Mouse (Mus musculus): ENCODE measurements at regions not wholly inside any gene's neighbourhood (a gene's known extent, or its start where the extent isn't known, plus 50 kb on each side); places are given as distances from the start of the nearest gene placed in this dataset.

DNA sequence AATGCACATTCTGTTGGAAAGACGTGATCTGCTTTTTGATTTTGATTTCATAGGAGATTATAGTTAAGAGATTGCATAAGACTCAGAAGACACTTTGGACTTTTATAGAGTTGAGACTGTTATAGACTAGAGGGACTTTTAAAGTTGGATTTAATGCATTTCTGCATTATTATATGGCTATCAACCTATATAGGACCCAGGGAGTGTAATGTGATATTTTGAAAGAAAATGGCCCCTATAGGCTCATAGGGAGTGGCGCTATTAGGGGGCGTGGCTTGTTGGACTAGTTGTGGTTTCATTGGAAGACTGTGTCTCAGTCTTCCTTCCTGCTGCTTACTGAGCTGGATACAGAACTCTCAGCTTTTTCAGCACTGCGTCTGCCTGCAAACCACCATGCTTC, 186.9 kb upstream of the Igfbp7 start:
- DNase-seq, result no peak

DNA sequence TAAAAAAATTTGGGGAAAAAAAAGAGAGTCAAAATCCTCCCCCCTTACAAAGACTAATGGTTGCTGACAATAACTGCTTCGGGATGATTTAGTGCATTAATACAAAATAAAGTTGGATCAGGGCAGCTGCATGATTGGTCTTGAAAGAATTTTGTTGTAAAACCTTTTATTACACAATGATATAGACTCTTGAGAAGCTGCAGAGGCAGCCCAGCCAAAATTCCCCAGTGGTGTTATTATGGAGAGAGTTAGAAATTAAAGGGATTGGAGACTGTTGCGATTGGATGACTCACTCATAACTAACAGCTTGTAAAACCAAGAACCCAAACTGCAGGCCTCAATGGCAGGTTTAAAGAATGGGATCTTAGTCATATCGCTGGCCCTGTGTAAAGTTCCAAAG, 181.4 kb upstream of the Igfbp7 start:
- no peak for DNase-seq

DNA sequence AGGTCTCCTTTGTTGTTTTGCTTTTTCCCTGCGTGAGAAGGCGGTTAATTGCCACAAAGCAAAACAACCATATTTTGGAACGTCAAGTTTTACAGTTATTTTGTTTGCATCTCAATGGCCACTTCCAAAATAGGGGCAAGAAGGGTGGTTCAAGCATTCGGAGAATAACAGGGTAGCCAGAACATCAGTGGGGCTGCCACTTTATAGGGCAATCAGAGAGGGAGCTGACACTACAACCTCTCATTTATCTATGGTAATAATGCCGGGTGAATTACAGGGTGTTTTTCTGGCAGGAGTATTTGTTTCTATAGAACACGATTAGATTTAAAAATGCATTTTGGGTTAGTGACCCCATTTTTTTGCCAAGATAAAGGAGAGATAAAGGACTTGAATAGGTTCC, 173.9 kb upstream of the Igfbp7 start:
- no peak for DNase-seq

DNA sequence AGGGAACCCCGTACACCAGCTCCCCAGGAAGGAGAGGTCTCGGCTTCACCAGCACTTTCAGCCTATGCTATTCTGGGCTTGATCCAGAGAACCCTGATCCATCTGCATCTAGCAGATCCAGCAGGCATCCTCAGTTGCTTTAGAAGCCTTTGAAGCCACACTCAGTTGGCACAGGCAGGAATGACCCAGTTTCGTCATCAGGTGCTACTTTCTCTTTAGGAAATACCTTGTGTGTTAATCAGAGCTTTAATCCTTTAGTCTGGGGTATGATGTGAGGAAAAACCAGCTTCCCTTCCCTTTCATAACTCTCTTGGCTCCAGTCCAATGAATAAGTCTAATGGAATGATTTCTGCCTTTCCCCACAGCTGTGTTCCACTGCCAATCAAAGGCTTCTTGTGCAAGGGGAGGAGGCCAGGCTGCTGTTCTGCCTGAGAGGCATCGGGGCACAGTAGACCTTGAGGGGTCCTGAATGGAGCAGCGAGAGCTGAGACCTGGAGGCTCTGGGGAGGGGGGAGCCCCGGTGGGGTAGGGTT, 173.3 kb upstream of the Igfbp7 start:
- peak; percentile 12 for DNase-seq

DNA sequence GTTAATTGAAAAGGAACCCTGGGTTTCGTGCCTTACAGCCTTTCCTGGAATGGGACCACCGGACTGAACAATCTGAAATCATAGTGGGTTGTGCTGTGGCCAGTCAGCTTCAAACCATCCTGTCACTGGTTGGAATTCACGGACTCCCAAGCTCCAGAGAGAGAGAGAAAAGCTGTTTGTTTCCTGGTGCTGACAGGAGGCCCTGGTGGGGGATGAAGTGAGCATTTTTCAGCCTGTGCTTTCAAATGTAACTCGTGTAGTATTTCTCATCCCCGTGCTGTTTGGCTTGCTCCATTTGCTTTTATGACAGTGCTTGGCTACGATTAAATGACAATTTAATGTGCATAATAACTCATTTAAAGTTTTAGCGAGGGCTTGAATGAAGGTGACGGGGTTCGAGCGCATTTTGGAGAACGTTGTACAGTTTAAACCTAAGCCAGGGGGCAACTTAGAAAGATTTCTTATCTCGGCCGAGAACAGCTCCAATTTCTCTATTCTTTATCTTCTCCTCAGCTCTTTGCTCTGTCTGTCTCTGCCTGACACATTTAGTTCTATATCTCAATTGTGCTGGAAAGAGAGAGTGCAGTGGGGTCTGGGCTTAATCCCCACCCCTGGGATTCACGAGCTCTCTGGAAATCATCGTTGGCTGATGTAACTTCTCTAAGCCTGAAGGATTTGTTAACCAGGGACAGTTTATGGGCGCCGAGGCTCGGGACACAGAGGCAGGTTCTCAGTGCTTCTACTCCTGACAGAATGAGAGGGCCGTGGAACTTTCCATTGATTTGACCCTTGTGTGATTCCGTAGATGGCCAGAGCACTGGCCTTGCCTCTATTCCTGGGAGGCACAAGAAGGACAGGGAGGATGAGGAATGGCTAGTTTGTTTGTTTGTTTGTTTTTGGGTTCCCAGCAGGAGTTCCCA, 172.2 kb upstream of the Igfbp7 start:
- DNase-seq, result no peak

DNA sequence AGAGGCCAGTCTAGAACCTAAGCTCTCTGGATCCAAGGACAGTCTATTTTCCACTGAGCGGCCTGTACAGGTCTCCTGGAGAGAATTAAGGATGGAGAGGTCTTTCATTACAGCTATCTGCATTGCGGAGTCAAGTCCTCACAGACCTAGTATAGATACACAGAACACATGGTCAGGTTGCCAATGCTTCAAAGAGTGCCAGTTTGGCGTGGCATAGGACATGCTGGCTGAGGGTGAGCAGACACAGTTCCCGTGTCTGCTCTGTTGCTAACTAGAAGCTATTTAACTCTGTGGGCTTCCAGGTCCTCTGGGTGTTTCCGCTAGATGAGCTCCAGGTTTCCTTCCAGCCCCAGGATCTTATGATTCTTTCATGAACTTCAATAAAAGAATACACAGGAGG, 169.0 kb upstream of the Igfbp7 start:
- DNase-seq, result no peak

DNA sequence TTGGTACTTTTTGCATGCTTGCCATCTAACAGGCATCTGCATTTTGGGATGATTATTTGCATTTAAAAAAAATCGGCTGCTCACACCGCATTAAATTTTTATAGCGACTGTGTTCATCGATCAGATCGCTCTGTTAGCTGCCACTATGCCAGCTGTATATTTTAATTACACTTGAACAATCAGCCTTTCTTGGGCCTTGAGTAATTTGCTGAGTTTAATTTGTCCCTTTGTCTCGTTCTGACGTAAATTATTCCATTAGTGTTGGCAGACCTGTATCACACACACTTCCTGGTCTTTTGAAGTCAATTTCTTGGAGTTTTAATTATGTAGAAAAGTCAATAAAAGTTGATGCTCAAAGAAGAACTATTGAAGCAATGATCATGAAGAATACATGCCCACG, 167.9 kb upstream of the Igfbp7 start:
- no peak for DNase-seq

DNA sequence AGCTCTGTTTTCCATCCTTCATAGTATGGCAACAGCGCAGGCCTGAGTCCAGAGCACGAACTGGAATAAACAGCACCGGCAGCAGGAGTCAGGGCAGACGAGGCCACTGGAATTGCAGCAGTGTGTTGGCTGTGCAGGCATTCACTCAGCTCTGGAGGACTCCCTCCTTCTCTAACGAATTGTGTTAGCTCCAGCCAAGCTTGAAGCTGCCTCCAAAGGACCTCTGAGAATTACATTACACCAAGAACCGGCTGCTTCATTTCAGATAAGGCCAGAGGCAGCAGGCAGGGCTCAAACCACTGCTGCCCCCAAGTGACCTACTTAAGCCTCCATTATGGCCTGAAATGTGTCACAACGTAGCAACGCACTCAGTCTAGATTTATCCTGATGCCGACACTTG, 162.5 kb upstream of the Igfbp7 start:
- no peak for DNase-seq

DNA sequence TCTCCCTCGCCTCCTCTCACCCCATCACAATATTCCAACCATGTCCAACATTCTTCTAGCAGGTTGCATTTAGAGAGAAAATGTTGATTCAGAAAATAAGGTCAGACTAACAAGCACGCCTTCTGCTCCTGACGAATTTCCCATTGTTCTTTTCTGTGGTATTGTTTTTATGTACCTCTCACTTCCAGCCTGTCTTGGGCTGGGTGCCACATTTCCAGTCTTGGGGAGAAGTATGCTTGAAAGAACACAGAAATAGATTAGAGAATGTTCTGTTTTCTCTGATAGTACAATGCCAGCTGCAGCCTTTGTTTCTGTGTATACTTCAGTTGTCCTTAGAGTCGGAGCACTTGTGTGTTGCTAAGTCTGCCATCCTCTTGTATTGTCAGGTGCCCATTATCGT, 160.3 kb upstream of the Igfbp7 start:
- DNase-seq, result no peak

DNA sequence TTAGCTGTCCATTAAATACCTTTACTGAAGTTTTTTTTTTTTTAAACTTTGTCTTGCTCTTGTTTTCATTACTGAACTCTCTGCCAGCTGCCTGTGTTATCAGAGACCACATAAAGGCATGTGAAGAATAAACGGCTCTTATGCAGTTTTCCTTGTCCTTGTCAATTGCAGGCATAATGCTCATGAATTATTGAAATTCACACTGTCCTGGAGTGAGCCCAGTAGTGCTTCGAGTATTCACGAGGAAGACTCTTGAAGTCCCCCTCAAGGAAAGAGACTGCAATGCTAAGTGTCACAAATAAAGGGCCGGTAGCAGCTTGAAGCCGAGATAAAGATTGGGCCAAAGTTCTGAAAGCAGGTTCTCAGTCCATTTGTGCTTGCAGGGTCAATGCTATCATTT, 144.7 kb upstream of the Igfbp7 start:
- no peak for DNase-seq

DNA sequence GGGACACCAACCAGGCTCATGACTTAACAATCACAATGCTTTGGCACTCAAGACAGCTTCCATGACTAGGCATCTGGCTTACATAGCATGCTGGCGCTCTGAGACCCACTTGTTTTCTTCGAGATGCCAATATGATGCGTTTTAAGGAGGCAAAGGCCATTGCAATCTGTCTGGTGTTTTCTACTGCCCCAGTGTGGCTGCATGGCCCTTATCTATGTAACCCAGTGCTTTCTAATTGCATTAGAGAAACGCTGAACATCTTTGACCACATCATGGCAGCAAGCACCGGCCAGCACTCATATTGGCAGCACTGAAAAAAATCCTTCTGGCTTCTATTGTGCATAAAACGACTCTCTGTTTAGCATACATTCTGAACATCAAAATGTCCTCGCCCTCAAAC, 144.2 kb upstream of the Igfbp7 start:
- no peak for DNase-seq

DNA sequence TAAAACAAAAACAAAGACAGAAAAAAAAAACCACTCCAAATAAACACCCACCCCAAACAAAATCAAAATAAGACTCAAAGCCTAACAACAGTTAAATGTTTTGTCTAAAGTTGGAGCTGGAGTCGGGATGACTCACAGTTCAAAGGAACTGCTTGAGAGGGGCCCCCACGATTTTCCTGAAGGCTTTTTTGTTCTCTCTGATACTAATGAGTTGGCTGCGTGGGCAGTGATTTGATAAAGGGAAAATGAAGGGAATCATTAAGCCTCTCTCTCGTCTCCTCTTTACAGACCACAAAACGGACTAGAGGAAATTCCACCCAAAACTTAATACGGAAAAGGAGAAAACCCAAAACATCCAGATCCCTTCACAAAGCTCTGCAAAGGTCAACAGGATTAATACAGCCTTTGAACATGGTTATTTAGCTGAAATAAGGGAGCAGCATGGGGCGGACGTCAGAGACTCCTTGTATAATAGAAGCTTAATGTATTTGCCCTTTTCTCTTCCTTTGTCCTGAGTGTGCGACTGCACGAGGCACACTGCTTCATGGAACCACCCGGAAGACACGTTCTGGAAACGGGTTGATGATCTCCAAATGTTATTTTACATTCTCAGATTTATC, 138.3 kb upstream of the Igfbp7 start:
- no peak for DNase-seq

DNA sequence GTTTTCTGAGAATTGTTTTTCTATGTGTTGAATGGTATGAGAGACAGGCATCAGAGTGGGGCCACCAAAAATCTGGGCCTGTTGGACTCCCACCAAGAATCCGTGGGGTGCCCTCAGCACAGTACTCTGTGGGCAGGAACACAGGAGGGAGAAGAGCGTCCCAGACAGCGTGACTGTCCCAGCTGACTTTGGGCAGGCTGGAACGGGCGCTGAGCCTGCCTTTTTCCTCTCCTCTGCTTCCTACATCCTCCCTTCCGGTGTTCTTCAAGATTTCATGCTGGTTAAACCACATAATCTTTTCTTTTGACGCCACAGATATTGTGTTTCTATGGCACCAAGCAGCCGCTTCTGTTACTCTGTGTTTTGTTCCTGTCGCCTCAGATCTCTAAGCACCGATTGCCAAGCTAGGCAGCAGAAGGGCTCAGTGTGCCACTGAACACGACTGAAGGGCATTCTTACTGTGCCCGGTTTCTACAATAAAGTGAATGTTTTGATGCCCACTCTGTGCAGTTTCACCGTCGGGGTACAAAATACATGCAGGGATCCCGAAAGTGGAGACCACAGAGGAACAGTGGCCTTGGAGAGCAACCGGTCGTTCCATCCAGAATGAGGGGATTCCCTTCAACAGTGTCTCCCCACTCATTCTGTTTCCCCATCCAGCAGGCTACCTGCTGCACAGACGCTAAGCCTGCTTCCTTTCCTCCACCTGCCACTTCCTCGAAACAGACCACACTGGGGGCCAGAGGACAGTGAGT, 124.6 kb upstream of the Igfbp7 start:
- DNase-seq, result no peak

DNA sequence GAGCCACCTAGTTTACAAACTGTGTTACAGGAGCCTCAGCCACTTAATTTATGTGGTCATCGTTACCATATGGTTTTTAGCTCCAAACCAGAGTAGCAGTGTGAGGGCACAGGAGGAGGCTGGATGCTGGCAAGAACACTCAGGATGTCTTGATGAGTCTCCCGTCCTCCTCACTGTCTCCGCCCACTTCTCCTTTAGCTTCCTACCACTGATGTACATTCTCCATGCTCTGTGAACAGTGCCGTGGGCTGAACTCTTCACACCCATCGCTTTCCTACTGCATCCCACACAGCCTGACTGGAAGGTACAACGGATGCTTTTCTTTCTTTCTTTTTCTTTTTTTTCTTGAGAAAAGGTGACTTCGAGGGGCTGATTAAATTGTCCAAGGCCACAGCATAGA, 122.5 kb upstream of the Igfbp7 start:
- DNase-seq, result no peak

DNA sequence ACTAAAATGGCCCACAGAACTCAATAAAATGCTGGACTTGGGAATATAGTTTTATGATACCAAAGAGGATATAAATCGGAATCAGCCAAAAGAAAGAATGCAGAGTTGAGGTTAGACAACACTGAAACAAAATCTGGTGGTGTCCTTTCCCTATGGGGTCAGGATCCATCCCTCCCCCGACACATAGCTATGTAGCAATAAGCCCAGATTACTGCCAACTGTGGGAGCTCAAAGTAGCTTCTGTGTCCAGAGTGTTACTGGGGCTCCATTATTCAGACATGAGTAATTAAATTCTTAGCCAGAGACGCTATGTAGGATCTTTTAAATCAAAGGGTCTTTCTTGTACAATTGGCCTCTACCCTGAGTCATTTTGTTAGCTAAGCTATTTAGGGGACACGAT, 109.4 kb upstream of the Igfbp7 start:
- DNase-seq, result no peak

DNA sequence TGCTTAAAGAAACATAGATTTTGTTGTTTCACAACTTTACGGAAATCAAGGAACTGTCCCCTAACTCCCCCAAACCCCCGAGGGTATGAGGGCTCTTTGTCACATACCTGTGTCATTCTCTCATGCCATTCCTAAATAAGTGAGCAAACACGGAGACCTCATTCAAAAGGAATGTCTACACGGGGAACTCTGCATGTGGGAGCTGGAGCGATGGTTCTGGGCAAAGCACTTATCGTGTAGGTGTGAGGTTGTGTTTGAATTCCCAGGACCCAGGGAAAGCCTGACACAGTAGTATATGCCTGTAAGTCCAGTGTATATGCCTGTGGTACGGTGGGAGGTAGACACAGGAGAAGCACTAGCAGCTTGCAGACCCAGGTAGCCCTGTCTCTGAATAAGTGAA, 107.6 kb upstream of the Igfbp7 start:
- DNase-seq, result no peak

DNA sequence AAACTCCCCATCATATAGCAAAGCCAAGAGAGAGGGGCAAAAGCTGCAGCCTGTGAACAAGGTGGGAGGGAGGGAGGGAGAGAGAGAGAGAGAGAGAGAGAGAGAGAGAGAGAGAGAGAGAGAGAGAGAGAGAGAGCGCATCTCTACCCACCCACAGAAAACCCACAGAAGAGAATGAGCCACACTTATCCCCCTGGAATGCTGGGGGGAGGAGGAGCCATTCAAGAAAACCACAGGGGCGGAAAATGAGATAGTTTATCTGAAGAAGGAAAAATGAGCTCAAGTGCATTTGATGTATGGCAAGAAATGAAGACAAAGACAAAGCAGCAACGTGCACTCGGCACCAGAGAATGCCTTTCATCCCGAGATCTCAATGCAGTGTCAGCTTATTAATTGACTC, 94.8 kb upstream of the Igfbp7 start:
- DNase-seq, result no peak

DNA sequence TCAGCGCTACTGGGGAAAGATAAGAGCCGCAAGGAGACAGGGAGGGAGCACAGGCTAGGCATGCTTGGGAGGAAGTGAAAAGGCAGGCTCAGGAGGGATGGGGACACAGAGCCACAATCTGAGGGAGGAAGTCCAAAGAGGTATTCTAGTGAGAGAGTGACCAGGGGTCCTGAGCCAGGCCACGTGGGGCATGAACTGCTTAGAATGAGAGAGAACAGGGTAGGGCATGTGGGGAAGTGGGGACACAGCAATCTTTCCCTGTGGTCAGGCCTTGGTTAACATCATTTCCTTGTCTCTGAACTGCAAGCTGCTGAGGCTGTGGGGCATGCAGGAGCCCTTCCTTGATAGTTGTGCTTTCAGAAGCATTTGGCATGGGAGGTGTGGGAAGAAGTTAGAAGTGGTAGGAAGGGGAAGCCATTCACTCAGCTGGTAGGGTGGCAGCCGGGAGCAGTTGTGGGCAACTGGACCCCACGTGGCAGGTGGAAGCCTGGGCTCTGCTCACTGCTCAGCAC, 92.2 kb upstream of the Igfbp7 start:
- DNase-seq, result no peak

DNA sequence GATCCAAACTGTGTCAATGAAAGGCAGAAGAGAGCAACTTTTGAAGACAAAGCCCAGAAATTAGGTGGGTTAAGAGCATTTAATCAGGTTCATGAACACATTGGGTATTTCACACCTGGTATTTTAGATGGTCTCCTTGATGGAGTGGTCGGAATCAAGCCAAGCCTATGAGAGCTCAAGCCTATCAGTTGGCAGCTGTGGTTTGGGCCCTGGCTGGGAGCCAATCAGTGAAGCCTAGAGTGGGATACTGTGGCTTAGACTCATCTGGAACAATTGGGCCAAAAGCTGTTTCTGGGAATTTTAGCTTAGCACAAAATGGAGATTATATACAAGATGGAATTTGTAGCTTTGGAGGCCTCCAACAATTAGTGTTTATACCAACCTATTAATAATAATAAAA, 86.8 kb upstream of the Igfbp7 start:
- no peak for DNase-seq

DNA sequence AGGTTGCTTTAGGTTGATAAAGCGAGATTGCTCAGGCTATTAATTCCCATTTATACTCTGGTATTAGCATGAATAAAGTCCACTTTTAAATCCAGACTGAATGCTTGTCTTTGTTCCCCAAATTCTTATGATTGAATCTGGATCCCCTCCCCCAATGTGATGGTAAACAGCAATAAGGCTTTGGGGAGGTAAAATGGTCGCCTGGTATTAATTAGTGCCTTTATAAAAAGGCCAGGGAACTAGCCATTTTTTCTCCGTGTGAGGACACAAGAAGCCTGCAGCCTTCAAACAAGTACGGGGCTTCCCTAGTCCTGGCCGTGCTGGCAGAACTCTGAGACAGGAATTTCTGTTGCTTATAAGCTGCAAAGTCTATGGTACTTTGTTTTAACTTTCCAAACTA, 81.1 kb upstream of the Igfbp7 start:
- DNase-seq, result no peak

DNA sequence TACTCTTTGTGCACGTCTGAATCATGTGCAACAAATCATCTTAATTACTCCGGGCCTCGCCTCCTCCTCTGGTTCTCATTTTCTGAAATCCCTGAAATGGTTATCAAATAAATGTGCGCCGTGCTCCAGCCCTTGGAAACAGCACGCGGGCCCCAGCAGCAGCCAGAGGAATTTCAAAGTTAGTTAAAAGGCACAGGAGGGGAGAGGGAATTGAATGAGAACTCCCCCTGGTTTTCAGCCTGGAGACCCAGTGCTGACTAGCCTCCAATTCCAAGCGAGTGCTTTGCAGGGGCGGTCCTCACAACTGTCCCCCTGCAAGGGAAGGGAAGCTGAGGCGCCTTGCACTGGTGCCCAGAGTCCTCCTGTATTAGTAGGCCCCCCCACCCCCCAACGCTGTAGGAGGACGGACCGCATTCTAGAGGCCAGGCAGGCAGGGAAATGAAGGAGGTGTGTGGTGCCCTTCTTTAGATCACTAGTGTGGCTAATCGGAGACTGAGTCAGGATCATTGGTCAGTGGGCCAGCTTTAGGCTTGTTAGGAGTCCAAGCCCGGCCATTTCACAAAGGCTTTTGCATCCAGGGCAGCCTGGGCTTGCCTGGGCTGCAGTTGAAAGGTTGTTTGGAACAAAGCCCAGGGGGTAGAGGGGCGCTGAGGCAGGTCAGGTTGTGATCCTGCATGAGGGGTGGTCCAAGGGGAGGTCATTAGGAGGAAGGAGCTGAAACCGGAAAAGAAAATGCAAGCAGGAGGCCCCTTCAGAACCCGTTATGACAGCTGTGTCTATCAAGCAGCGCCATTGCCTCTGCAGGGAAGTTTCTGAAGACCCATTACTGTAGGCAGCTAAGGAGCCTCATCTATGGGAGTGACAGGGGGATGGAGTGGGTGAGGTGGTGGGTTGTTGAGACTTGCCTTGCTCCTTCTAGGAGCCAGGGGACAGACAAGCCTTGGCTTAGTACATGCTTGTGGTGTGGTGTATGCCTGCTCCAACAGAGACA, 80.3 kb upstream of the Igfbp7 start:
- DNase-seq, result no peak
